Mouse (Mus musculus) cerebellum, adult 2 months (tissue): Measurements from ENCODE around the gene Pop7. TPM values are rescaled to one million over a fixed set of nuclear protein-coding genes. Genes with fewer than 3 reads are reported as not detected.

Experiments
- DNase-seq, 2 experiments: peaks; one replicate each; pipeline ENCODE4 v3.0.0; 2021
- H3K27ac ChIP-seq: fragments of 200-500 bp; 2 replicates; pipeline ENCODE4 v1.5.1; 2012; ENCODE audit warnings: low read length, control low read depth, inconsistent platforms; ENCODE audit not compliant: insufficient read depth
- H3K27me3 ChIP-seq: fragments of 200-500 bp; 2 replicates; pipeline ENCODE4 v1.6.1; 2012; ENCODE audit warnings: inconsistent platforms, mild to moderate bottlenecking, low read length, moderate library complexity; ENCODE audit not compliant: control insufficient read depth, insufficient read depth
- H3K4me1 ChIP-seq: fragments of 200-500 bp; 2 replicates; pipeline ENCODE4 v1.6.1; 2011; ENCODE audit warnings: low read length; ENCODE audit not compliant: control insufficient read depth, insufficient read depth
- H3K4me3 ChIP-seq: fragments of 200-500 bp; replicated peaks from 2 replicates; pipeline ENCODE3; 2011; ENCODE audit warnings: mild to moderate bottlenecking, low read depth, low read length, control low read depth; ENCODE audit not compliant: insufficient read depth
- CTCF ChIP-seq: fragments of 200-500 bp; IDR thresholded peaks from 2 replicates; pipeline ENCODE4 v1.5.1; 2011; ENCODE audit warnings: low read depth, mild to moderate bottlenecking, control low read depth, low read length, moderate library complexity, borderline replicate concordance; ENCODE audit not compliant: insufficient read depth
- POLR2A ChIP-seq: fragments of 200-500 bp; IDR thresholded peaks from 2 replicates; pipeline ENCODE4 v1.6.1; 2011; ENCODE audit warnings: low read length, control low read depth, borderline replicate concordance; ENCODE audit not compliant: insufficient read depth
- WGBS: fragments of 180-500 bp; shearing (Covaris S2); methylation state at CpG from one replicate; pipeline ENCODE4 v1.1.7; 2018; 5-methylcytosine and 5-hydroxymethylcytosine counted together
- polyA plus RNA-seq: library from polyadenylated mRNA; depleted of rRNA; stranded (reverse); fragments of >200 nt; gene quantifications from 2 replicates; pipeline ENCODE4 v1.2.3, GENCODE M21; 2012; rRNA removed

Pop7 gene
- polyA plus RNA-seq, 1 experiment, result 55.3 TPM

DNA sequence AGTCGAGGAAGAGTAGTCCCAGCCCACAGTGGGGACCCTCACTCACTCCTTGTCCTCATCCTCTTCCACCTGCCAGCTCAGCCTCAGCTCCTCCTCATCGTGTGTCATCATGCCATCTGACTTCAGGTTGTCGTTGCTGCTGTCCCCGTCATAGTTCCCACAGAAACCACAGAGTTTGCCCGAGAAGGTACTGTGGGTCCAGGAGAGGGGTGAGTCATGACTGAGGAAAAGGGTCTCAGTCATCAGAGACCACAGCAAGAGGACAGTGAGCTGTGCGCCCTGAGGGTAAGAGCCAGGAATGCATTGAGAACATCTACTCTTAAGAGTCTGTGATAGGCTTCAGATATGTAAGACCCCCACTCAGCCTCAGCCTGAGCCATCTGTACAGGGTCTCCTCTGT, 47.1 kb downstream of the Pop7 start:
- Histone ChIP-seq H3K27ac (no peak overlapping the region), H3K4me3 (no peak overlapping the region), H3K4me1 (no peaks in the 10 kb centered on the region), H3K27me3 (no peaks in the 10 kb centered on the region)
- DNase-seq, result no peak
- TF ChIP-seq POLR2A (no peak), CTCF (no peak)
- 85% methylated on average over 6 of the region's 6 CpGs for WGBS

Other genes with a start within 250 kb of the Pop7 start
- 155 and 165 TPM in 2 replicates for gene Ache, start 215.0 kb downstream of the Pop7 start, polyA plus RNA-seq
- 27.9 and 28.2 TPM in 2 replicates for gene Ufsp1, start 207.9 kb downstream of the Pop7 start, polyA plus RNA-seq
- 208 and 224 TPM in 2 replicates for gene Srrt, start 194.8 kb downstream of the Pop7 start, polyA plus RNA-seq
- 10.3 and 11.0 TPM in 2 replicates for gene Trip6, start 188.1 kb downstream of the Pop7 start, polyA plus RNA-seq
- gene Slc12a9, start 168.9 kb downstream of the Pop7 start, polyA plus RNA-seq, result 31.0 and 31.6 TPM in 2 replicates
- gene Ephb4, start 152.4 kb downstream of the Pop7 start, polyA plus RNA-seq, result 4.9 and 5.0 TPM in 2 replicates
- 0.21 and 0.31 TPM in 2 replicates for gene Zan, start 25.5 kb downstream of the Pop7 start, polyA plus RNA-seq
- 59.8 and 61.2 TPM in 2 replicates for gene Gigyf1, start 16.0 kb upstream of the Pop7 start, polyA plus RNA-seq
- gene Epo, start 30.7 kb upstream of the Pop7 start, polyA plus RNA-seq, result not detected in 2 replicates
- gene Gnb2, start 31.0 kb upstream of the Pop7 start, polyA plus RNA-seq, result 410 and 442 TPM in 2 replicates
- 125 and 135 TPM in 2 replicates for gene Actl6b, start 51.0 kb upstream of the Pop7 start, polyA plus RNA-seq
- gene Tfr2, start 67.3 kb upstream of the Pop7 start, polyA plus RNA-seq, result 6.7 and 6.8 TPM in 2 replicates
- gene Mospd3, start 98.5 kb upstream of the Pop7 start, polyA plus RNA-seq, result 56.0 and 61.7 TPM in 2 replicates
- gene Pcolce, start 111.3 kb upstream of the Pop7 start, polyA plus RNA-seq, result 11.3 and 15.1 TPM in 2 replicates
- 0.25 and 0.31 TPM in 2 replicates for gene Fbxo24, start 126.5 kb upstream of the Pop7 start, polyA plus RNA-seq
- gene Lrch4, start 126.6 kb upstream of the Pop7 start, polyA plus RNA-seq, result 14.4 and 14.8 TPM in 2 replicates
- 8.1 and 9.9 TPM in 2 replicates for gene Gm20605, start 126.7 kb upstream of the Pop7 start, polyA plus RNA-seq
- gene Sap25, start 138.8 kb upstream of the Pop7 start, polyA plus RNA-seq, result 17.1 and 19.7 TPM in 2 replicates
- 0.17 and 0.18 TPM in 2 replicates for gene Irs3, start 143.2 kb upstream of the Pop7 start, polyA plus RNA-seq
- 39.8 and 41.3 TPM in 2 replicates for gene Agfg2, start 182.2 kb upstream of the Pop7 start, polyA plus RNA-seq
- gene Nyap1, start 239.1 kb upstream of the Pop7 start, polyA plus RNA-seq, result 59.1 and 60.7 TPM in 2 replicates
- gene Tsc22d4, start 243.2 kb upstream of the Pop7 start, polyA plus RNA-seq, result 465 and 497 TPM in 2 replicates